Mouse (Mus musculus) heart, postnatal 0 days (tissue): ENCODE data around the gene Olfr974.

Experiments
- CTCF ChIP-seq: IDR thresholded peaks from 2 replicates; pipeline ENCODE4 v1.5.1; 2016; ENCODE audit warnings: antibody characterized with exemption, control low read depth, low read depth
- EP300 ChIP-seq: IDR thresholded peaks from 2 replicates; pipeline ENCODE4 v1.6.1; 2016; ENCODE audit warnings: antibody characterized with exemption, low read depth

GRCm38 (mm10) chr9:39991813-39992212, 54.5 kb downstream of the Olfr974 start, which contains the start of gene Olfr978:
- no peak for TF ChIP-seq CTCF
- no peak for TF ChIP-seq EP300
